Mouse (Mus musculus): Measurements from ENCODE around the gene Vars. TPM values are rescaled to one million over a fixed set of nuclear protein-coding genes. Genes with fewer than 3 reads are reported as not detected.
"Not testable (repeated sequence)": the region's sequence is repeated elsewhere in the genome, so short reads cannot be mapped to it uniquely, and the experiment has no call there.

The Vars gene
- polyA plus RNA-seq, 1 experiment from 2014 or later: 140 TPM

- H3K27ac ChIP-seq: no peak overlapping the region
- no peaks in the 10 kb centered on the region for H3K27me3 ChIP-seq
- no peaks in the 10 kb centered on the region for H3K36me3 ChIP-seq
- no peak overlapping the region for H3K4me3 ChIP-seq (replicated peaks)
- H3K4me2 ChIP-seq: no peak overlapping the region
- H3K4me1 ChIP-seq: peaks cover 27% of the 10 kb centered on the region
- H3K9ac ChIP-seq: no peak overlapping the region
- ATAC-seq (replicated peaks; ENCODE audit: low FRiP score): no peak
- 90% methylated on average over 7 of the region's 7 CpGs for WGBS
- H3K9me3 ChIP-seq (replicated peaks): no peaks in the 10 kb centered on the region
Observed at GRCm38 (mm10) chr17:35031880-35032279, 31.1 kb downstream of the Vars start.

GRCm38 (mm10) chr17:35032323-35032870 is 31.6 kb downstream of the Vars start:
- H3K27ac ChIP-seq: no peak overlapping the region

GRCm38 (mm10) chr17:35033703-35034102 is 32.9 kb downstream of the Vars start:
- WGBS: 55% methylated on average over 1 of the region's 1 CpGs
- H3K27ac ChIP-seq; H3K9ac ChIP-seq; ATAC-seq (replicated peaks; ENCODE audit: low FRiP score); H3K9me3 ChIP-seq (replicated peaks); H3K4me3 ChIP-seq (replicated peaks); H3K4me2 ChIP-seq; H3K36me3 ChIP-seq; H3K27me3 ChIP-seq: not testable (repeated sequence)
- H3K4me1 ChIP-seq: peaks cover 15% of the 10 kb centered on the region

More at GRCm38 (mm10) chr17:35032323-35032870, 31.6 kb downstream of the Vars start:
- no peak for ATAC-seq (replicated peaks; ENCODE audit: low FRiP score)
- H3K27me3 ChIP-seq: no peaks in the 10 kb centered on the region
- peaks cover 22% of the 10 kb centered on the region for H3K4me1 ChIP-seq
- WGBS: 70% methylated on average over 8 of the region's 8 CpGs
- H3K4me2 ChIP-seq: no peak overlapping the region
- H3K4me3 ChIP-seq (replicated peaks): no peak overlapping the region
- H3K9ac ChIP-seq: no peak overlapping the region
- H3K9me3 ChIP-seq (replicated peaks): no peaks in the 10 kb centered on the region
- H3K36me3 ChIP-seq: no peaks in the 10 kb centered on the region

DNA sequence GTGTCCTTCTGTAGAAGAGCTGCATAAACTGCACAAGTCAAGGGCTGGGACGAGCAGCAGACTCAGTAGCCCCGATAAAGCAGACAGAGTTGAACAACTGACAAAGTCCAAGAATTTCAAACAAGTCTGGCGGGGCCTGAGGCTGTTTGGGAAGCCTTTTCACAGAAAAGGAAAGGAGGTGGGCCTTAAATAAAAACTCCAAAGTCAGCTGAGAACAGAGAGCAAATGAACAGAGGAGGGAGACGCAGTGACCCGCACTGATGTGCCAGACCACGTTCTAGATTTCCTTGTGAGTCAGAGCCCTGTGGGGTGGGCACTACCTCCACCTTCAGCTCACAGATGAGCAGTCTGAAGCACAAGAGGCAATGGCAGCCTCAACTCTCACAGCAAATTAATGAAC is 34.1 kb downstream of the Vars start:
- WGBS: 72% methylated on average over 6 of the region's 6 CpGs
- no peak overlapping the region for H3K9ac ChIP-seq
- H3K4me3 ChIP-seq (replicated peaks): no peak overlapping the region
- H3K4me2 ChIP-seq: no peak overlapping the region
- H3K36me3 ChIP-seq: no peaks in the 10 kb centered on the region
- H3K4me1 ChIP-seq: peaks cover 9% of the 10 kb centered on the region
- H3K27me3 ChIP-seq: no peaks in the 10 kb centered on the region
- no peak for ATAC-seq (replicated peaks; ENCODE audit: low FRiP score)
- no peaks in the 10 kb centered on the region for H3K9me3 ChIP-seq (replicated peaks)
- H3K27ac ChIP-seq: no peak overlapping the region

GRCm38 (mm10) chr17:35039121-35039873 is 38.5 kb downstream of the Vars start:
- Histone ChIP-seq H3K4me1 (no peaks in the 10 kb centered on the region), H3K4me3 (replicated peaks) (no peak overlapping the region), H3K36me3 (no peaks in the 10 kb centered on the region), H3K27ac (no peak overlapping the region), H3K27me3 (no peaks in the 10 kb centered on the region), H3K9me3 (replicated peaks) (no peaks in the 10 kb centered on the region), H3K9ac (no peak overlapping the region), H3K4me2 (no peak overlapping the region)
- no peak for ATAC-seq (replicated peaks; ENCODE audit: low FRiP score)
- 81% methylated on average over 11 of the region's 11 CpGs for WGBS

DNA sequence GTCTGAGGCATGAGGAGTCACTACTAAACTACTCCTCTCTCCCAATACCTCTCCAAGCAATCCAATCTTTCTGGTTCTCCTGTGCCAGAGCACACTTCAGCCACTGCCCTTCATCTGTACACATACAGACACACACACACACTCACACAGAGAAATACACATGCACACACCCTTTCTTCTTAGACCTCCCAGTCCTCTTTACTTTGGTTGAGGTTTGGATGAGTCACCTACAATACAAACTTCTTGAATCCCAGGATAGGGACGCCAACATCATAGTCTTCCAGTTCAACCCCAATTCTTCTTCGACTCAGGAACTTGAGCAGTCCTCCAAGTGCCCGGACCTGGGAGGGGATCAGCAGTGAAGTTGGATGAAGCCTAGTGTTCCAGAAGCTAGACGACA is 43.0 kb downstream of the Vars start:
- no peak for ATAC-seq (replicated peaks; ENCODE audit: low FRiP score)

DNA sequence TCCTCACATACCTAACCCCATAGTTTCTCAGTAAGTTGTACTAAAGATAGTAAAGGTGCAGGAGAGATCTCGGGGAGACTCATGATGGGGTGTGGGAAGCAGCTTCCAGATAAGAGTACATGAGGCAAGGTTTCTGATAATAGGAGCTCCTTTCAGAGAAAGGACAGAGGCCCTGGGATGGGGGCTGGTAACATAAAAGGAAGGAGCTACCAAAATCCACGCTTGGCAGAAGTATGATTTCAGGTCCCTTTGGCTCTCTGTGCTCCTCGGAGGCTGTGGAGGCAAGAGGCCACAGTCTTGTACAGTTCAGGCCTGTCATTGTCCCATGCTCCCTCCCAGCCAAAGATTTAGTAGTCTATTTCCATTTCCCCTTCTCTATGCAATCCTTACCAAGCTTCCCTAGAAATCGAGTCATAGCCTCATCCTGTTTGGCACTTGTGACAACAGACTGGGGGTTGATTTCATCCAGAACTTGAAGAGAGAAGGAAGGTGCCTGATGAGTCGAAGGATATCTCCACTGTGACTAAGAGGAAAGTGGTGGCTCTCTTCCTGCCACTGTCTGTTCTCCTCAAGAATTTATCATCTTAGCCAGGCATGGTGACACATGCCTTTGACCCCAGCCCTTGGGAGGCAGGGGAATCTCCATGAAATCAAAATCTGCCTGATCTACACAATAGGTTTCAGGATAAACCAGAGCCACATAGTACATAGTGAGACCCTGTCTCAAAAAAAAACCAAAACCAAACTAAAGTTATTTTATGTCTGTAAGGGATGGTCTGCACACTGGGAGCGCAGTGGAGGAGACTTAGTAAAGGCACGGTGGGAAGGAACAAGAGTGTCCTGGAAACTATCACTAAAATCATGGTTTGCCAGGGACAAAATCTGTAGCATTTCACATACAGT is 44.4 kb downstream of the Vars start:
- Histone ChIP-seq H3K9ac (peak overlapping the region; percentile 93; the same call in 1 of the 2 replicates), H3K4me2 (peak overlapping the region; percentile 99)
- ATAC-seq (replicated peaks; ENCODE audit: low FRiP score): no peak

More for the DNA sequence above, 43.0 kb downstream of the Vars start:
- no peak overlapping the region for H3K9ac ChIP-seq
- no peak overlapping the region for H3K4me2 ChIP-seq
- H3K4me1 ChIP-seq: peaks cover 39% of the 10 kb centered on the region
- H3K27me3 ChIP-seq: no peaks in the 10 kb centered on the region
- no peaks in the 10 kb centered on the region for H3K9me3 ChIP-seq (replicated peaks)
- 80% methylated on average over 4 of the region's 4 CpGs for WGBS
- peak overlapping the region; percentile 95 for H3K27ac ChIP-seq
- H3K4me3 ChIP-seq (replicated peaks): no peak overlapping the region
- no peaks in the 10 kb centered on the region for H3K36me3 ChIP-seq

GRCm38 (mm10) chr17:35045807-35046680 is 45.3 kb downstream of the Vars start:
- no peak; the same call in none of the 2 replicates for ATAC-seq (replicated peaks; ENCODE audit: low FRiP score)
- no peaks in the 10 kb centered on the region for H3K36me3 ChIP-seq
- peak overlapping the region; percentile 69 for H3K4me3 ChIP-seq (replicated peaks)
- H3K4me1 ChIP-seq: peaks cover 52% of the 10 kb centered on the region
- H3K4me2 ChIP-seq: peak overlapping the region; percentile 99
- peak overlapping the region; percentile 95 for H3K27ac ChIP-seq
- H3K9ac ChIP-seq: peak overlapping the region; percentile 93
- H3K9me3 ChIP-seq (replicated peaks): no peaks in the 10 kb centered on the region
- 4% methylated on average over 48 of the region's 48 CpGs for WGBS
- H3K27me3 ChIP-seq: no peaks in the 10 kb centered on the region

More for the DNA sequence above, 44.4 kb downstream of the Vars start:
- WGBS: 68% methylated on average over 7 of the region's 7 CpGs
- Histone ChIP-seq H3K27ac (peak overlapping the region; percentile 95), H3K4me3 (replicated peaks) (peak overlapping the region; percentile 69), H3K4me1 (peaks cover 52% of the 10 kb centered on the region), H3K27me3 (no peaks in the 10 kb centered on the region), H3K9me3 (replicated peaks) (no peaks in the 10 kb centered on the region), H3K36me3 (no peaks in the 10 kb centered on the region)

GRCm38 (mm10) chr17:35046681-35047455 is 46.1 kb downstream of the Vars start, which contains the start of gene Msh5:
TSS of gene Msh5 (minus strand) at chr17:35046745.
- Histone ChIP-seq H3K9me3 (replicated peaks) (no peaks in the 10 kb centered on the region), H3K4me3 (replicated peaks) (peak within 1 kb of the TSS; percentile 69), H3K4me2 (peak within 1 kb of the TSS; percentile 99), H3K4me1 (peaks cover 56% of the 10 kb centered on the region), H3K27me3 (no peaks in the 10 kb centered on the region), H3K27ac (peak within 1 kb of the TSS; percentile 100), H3K36me3 (no peaks in the 10 kb centered on the region), H3K9ac (peak within 1 kb of the TSS; percentile 93)
- 2% methylated on average over 33 of the region's 33 CpGs for WGBS
- peak; percentile 94 for ATAC-seq (replicated peaks; ENCODE audit: low FRiP score)

- Histone ChIP-seq H3K27ac (peak overlapping the region; percentile 100), H3K27me3 (no peaks in the 10 kb centered on the region), H3K4me2 (peak overlapping the region; percentile 99), H3K4me3 (replicated peaks) (peak overlapping the region; percentile 69), H3K4me1 (peaks cover 64% of the 10 kb centered on the region), H3K9me3 (replicated peaks) (no peaks in the 10 kb centered on the region), H3K36me3 (peaks cover 6% of the 10 kb centered on the region), H3K9ac (no peak overlapping the region)
- ATAC-seq (replicated peaks; ENCODE audit: low FRiP score): no peak
- WGBS: 41% methylated on average over 1 of the region's 1 CpGs
Observed at GRCm38 (mm10) chr17:35047688-35048087, 46.9 kb downstream of the Vars start.

Data from kidney, embryonic 15.5 days (tissue).